Mouse (Mus musculus): Measurements from ENCODE around the gene Cyp2w1. TPM values are rescaled to one million over a fixed set of nuclear protein-coding genes. Genes with fewer than 3 reads are reported as not detected.
A peak's percentile ranks its signal among the peaks of the same experiment; 100 is the strongest.

Cyp2w1 gene
- polyA plus RNA-seq, 1 experiment, result not detected

GRCm38 (mm10) chr5:139364260-139364910 is 12.0 kb downstream of the Cyp2w1 start:
- Histone ChIP-seq H3ac (ENCODE audit: control insufficient read depth, insufficient read length) (no peak overlapping the region), H3K36me3 (ENCODE audit: control insufficient read depth, insufficient read depth) (no peaks in the 10 kb centered on the region), H3K4me3 (no peak overlapping the region), H3K4me2 (ENCODE audit: low read depth) (peak overlapping the region; percentile 19), H3K27me3 (ENCODE audit: control insufficient read depth, insufficient read depth, insufficient read length) (no peaks in the 10 kb centered on the region), H3K79me2 (ENCODE audit: control insufficient read depth, insufficient read depth) (no peaks in the 10 kb centered on the region)
- TF ChIP-seq MYOD1 (IDR thresholded peaks at IDR 0.05; ENCODE audit: control insufficient read depth in 1 of 3, insufficient read length in 2 of 3, low read depth in 2 of 3) (no peak), SRF (IDR thresholded peaks at IDR 0.05; ENCODE audit: control insufficient read depth, insufficient read length, low read depth) (no peak), TCF12 (IDR thresholded peaks at IDR 0.05; ENCODE audit: insufficient read depth, poor library complexity, severe bottlenecking) (no peak), MAX (IDR thresholded peaks at IDR 0.05; ENCODE audit: low read depth) (no peak), USF1 (IDR thresholded peaks at IDR 0.05; ENCODE audit: low read depth) (no peak), E2F4 (IDR thresholded peaks at IDR 0.05; ENCODE audit: insufficient read depth) (no peak), TCF3 (IDR thresholded peaks at IDR 0.05; ENCODE audit: insufficient read length, low read depth) (no peak), REST (IDR thresholded peaks at IDR 0.05; ENCODE audit: insufficient read depth, insufficient read length) (no peak), CEBPB (IDR thresholded peaks at IDR 0.05; ENCODE audit: insufficient read depth, poor library complexity, severe bottlenecking) (no peak), POLR2AphosphoS2 (IDR thresholded peaks at IDR 0.05; ENCODE audit: insufficient read length, low read depth) (no peak), MYOG (IDR thresholded peaks at IDR 0.05; ENCODE audit: control insufficient read depth in 1 of 3, insufficient read depth in 1 of 3, insufficient read length in 2 of 3, low read depth in 2 of 3) (no peak), POLR2A (IDR thresholded peaks at IDR 0.05; ENCODE audit: insufficient read length, low read depth) (no peak)

GRCm38 (mm10) chr5:139364911-139365571 is 12.6 kb downstream of the Cyp2w1 start:
- H3K27me3 ChIP-seq (ENCODE audit: control insufficient read depth, insufficient read depth, insufficient read length), result no peaks in the 10 kb centered on the region
- H3K4me3 ChIP-seq, result no peak overlapping the region
- no peaks in the 10 kb centered on the region for H3K79me2 ChIP-seq (ENCODE audit: control insufficient read depth, insufficient read depth)
- H3K4me2 ChIP-seq (ENCODE audit: low read depth), result peak overlapping the region; percentile 19
- no peaks in the 10 kb centered on the region for H3K36me3 ChIP-seq (ENCODE audit: control insufficient read depth, insufficient read depth)
- TF ChIP-seq TCF3 (IDR thresholded peaks at IDR 0.05; ENCODE audit: insufficient read length, low read depth) (no peak), MYOD1 (IDR thresholded peaks at IDR 0.05; ENCODE audit: control insufficient read depth in 1 of 3, insufficient read length in 2 of 3, low read depth in 2 of 3) (no peak)
- H3ac ChIP-seq (ENCODE audit: control insufficient read depth, insufficient read length), result no peak overlapping the region

- no peaks in the 10 kb centered on the region for H3K36me3 ChIP-seq (ENCODE audit: control insufficient read depth, insufficient read depth)
- TF ChIP-seq MYOG (IDR thresholded peaks at IDR 0.05; ENCODE audit: control insufficient read depth in 1 of 3, insufficient read depth in 1 of 3, insufficient read length in 2 of 3, low read depth in 2 of 3) (no peak), MYOD1 (IDR thresholded peaks at IDR 0.05; ENCODE audit: control insufficient read depth in 1 of 3, insufficient read length in 2 of 3, low read depth in 2 of 3) (no peak), POLR2AphosphoS2 (IDR thresholded peaks at IDR 0.05; ENCODE audit: insufficient read length, low read depth) (no peak), MAX (IDR thresholded peaks at IDR 0.05; ENCODE audit: low read depth) (no peak), TCF3 (IDR thresholded peaks at IDR 0.05; ENCODE audit: insufficient read length, low read depth) (no peak), USF1 (IDR thresholded peaks at IDR 0.05; ENCODE audit: low read depth) (no peak), POLR2A (IDR thresholded peaks at IDR 0.05; ENCODE audit: insufficient read length, low read depth) (no peak), SRF (IDR thresholded peaks at IDR 0.05; ENCODE audit: control insufficient read depth, insufficient read length, low read depth) (no peak), E2F4 (IDR thresholded peaks at IDR 0.05; ENCODE audit: insufficient read depth) (no peak), CEBPB (IDR thresholded peaks at IDR 0.05; ENCODE audit: insufficient read depth, poor library complexity, severe bottlenecking) (no peak), TCF12 (IDR thresholded peaks at IDR 0.05; ENCODE audit: insufficient read depth, poor library complexity, severe bottlenecking) (no peak), REST (IDR thresholded peaks at IDR 0.05; ENCODE audit: insufficient read depth, insufficient read length) (no peak)
- H3ac ChIP-seq (ENCODE audit: control insufficient read depth, insufficient read length), result no peak overlapping the region
- no peak overlapping the region for H3K4me3 ChIP-seq
- no peaks in the 10 kb centered on the region for H3K79me2 ChIP-seq (ENCODE audit: control insufficient read depth, insufficient read depth)
- H3K27me3 ChIP-seq (ENCODE audit: control insufficient read depth, insufficient read depth, insufficient read length), result no peaks in the 10 kb centered on the region
- no peak overlapping the region for H3K4me2 ChIP-seq (ENCODE audit: low read depth)
Measured at GRCm38 (mm10) chr5:139365827-139366226, 13.4 kb downstream of the Cyp2w1 start.

- Histone ChIP-seq H3K4me2 (ENCODE audit: low read depth) (no peak overlapping the region), H3K79me2 (ENCODE audit: control insufficient read depth, insufficient read depth) (no peaks in the 10 kb centered on the region), H3K4me3 (no peak overlapping the region)
Measured at GRCm38 (mm10) chr5:139366484-139366883, 14.1 kb downstream of the Cyp2w1 start.

More at GRCm38 (mm10) chr5:139366484-139366883, 14.1 kb downstream of the Cyp2w1 start:
- H3K27me3 ChIP-seq (ENCODE audit: control insufficient read depth, insufficient read depth, insufficient read length), result no peaks in the 10 kb centered on the region
- no peaks in the 10 kb centered on the region for H3K36me3 ChIP-seq (ENCODE audit: control insufficient read depth, insufficient read depth)
- TF ChIP-seq USF1 (IDR thresholded peaks at IDR 0.05; ENCODE audit: low read depth), result no peak
- no peak for TF ChIP-seq POLR2A (IDR thresholded peaks at IDR 0.05; ENCODE audit: insufficient read length, low read depth)
- no peak for TF ChIP-seq TCF3 (IDR thresholded peaks at IDR 0.05; ENCODE audit: insufficient read length, low read depth)
- no peak for TF ChIP-seq REST (IDR thresholded peaks at IDR 0.05; ENCODE audit: insufficient read depth, insufficient read length)
- TF ChIP-seq POLR2AphosphoS2 (IDR thresholded peaks at IDR 0.05; ENCODE audit: insufficient read length, low read depth), result no peak
- no peak for TF ChIP-seq TCF12 (IDR thresholded peaks at IDR 0.05; ENCODE audit: insufficient read depth, poor library complexity, severe bottlenecking)
- TF ChIP-seq MYOG (IDR thresholded peaks at IDR 0.05; ENCODE audit: control insufficient read depth in 1 of 3, insufficient read depth in 1 of 3, insufficient read length in 2 of 3, low read depth in 2 of 3), result no peak
- TF ChIP-seq MAX (IDR thresholded peaks at IDR 0.05; ENCODE audit: low read depth), result no peak
- no peak for TF ChIP-seq CEBPB (IDR thresholded peaks at IDR 0.05; ENCODE audit: insufficient read depth, poor library complexity, severe bottlenecking)
- no peak overlapping the region for H3ac ChIP-seq (ENCODE audit: control insufficient read depth, insufficient read length)
